Mouse (Mus musculus) T-helper 1 cell (primary cell): ENCODE results near the gene Atg7.

Experiments used
- in situ Hi-C: fragments of 300-600 bp; cut with MboI, MseI; formaldehyde crosslinking; loops from one replicate; pipeline ENCODE4 v1.15.1; 2025; ENCODE audit warnings: high pct_unique_total_duplicates

The Atg7 gene

DNA sequence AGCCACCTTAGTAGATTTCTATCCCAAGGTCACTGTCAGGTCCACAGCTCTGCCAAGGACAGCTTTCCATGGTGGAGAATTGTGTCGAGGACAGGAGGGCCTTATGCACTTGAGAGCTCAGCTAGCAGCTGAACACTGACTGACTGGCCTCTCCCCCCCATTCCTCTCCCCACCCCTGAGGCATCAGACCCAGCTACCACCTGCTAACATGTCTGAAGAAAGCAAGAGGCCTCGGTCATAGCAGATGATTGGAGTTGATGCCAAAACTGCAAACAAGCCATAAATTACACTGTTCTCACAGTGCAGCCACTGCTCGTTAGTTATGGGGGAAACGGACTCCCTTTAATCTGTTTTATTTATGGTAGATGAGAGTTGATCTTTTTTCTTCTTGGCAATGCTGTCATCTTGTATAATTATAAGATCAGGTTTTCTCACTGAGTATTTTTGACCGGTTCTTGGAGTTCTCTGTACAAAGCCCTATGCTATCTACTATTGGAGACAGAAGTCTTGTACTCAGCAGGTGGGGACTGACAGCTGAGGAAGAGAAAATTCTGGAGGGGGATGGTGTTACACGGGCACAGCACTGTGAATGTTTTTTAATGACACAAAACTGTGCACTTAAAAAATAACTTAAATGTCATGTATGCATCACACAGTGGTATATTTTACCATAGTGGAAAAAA, 171.4 kb downstream of the Atg7 start:
- in situ Hi-C loops = no loop called here

GRCm38 (mm10) chr6:114814882-114815650, 172.2 kb downstream of the Atg7 start:
- in situ Hi-C loops = no loop called here

GRCm38 (mm10) chr6:114817948-114818347, 175.1 kb downstream of the Atg7 start:
- in situ Hi-C loops = no loop called here

DNA sequence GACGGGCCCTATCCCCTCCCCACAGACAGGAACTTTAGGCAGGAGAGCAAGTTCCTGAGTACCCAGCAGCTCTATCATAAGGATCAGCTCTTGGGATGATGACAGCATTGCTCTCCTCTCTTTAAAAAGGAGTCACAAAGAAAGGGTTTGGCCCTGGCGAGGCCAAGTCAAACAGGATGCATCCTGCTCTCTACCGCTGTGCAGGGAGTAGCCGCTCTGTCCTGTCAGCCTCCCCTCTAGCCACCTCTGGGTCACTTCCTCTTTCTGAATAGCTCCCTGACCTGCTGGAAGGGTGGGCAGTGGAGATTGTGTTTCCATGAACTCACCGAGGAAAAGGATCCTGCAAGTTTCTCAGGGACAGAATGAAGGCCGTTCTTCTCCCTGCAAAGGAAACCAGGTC, 175.6 kb downstream of the Atg7 start:
- in situ Hi-C loops = no loop called here

GRCm38 (mm10) chr6:114819971-114820481, 177.1 kb downstream of the Atg7 start:
- in situ Hi-C loops = no loop called here

DNA sequence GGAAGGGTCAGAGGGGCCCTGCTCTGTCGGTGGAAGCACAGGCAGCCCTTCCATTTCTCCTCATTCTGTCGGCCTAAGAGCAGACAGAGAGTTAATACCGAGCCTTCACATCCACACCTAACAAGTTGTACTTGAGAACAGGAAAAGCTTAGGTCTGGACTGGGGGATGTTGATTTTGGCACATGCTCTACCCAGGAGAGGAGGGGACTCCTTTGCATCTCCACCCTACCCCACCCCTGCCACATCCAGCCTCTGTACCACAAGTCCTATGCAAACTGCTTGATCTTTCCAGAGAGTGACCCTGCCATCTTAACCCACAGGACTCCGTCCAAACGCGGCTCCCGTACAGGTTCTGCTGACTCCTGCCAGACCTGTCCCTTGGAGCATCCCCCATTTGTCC, 178.7 kb downstream of the Atg7 start:
- in situ Hi-C loops = no loop called here

DNA sequence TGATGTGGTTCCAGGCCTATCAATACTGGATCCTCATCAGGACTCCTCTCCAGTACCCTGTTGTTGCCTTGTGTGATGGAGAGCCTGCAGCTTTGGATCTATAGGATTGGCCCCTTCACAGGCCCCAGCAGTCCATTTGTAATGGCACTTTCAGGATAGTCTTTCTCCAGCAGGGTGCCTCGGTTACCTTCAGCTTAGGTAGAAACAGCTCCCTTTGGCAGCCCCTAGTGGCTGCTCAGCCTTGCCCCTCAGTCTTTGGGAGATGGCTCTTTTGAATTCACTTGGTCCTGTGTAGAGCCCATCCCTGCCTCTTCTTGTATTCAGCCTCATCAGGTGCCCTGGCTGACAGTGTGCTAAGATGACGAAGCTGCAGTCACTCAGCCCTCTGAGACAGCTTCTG, 184.0 kb downstream of the Atg7 start:
- in situ Hi-C loops = no loop called here

GRCm38 (mm10) chr6:114829660-114830438, 187.0 kb downstream of the Atg7 start:
- in situ Hi-C loops = no loop called here

GRCm38 (mm10) chr6:114831807-114832206, 188.9 kb downstream of the Atg7 start:
- in situ Hi-C loops = no loop called here

- in situ Hi-C loops = no loop called here
Observed at GRCm38 (mm10) chr6:114833058-114833685, 190.3 kb downstream of the Atg7 start.

DNA sequence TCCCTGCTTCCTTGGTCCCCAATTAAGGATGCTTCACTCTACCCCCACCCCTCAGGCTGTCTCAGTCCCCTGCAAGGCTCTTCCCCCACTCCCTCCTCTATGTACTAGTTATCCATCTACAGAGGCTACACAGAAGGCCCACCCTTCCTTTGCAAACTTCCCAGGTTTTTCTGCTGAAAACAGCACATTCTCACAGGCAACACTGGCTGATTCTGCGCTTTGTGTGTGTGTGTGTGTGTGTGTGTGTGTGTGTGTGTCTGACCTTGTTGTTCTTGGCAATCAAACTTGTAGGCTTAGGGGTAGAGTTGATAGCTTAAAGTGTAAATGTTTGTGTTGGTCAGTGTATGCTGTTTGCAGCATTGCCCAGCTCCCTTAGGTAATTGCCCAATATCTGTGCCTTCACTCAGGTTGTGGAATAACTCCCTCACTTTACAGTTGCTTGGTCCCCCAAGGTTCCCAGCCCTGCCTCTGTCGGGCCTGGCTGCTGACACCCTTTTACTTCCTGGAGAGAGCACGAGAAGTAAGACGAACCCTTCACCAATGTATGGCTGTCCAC, 191.0 kb downstream of the Atg7 start:
- in situ Hi-C loops = no loop called here

- in situ Hi-C loops = no loop called here
Observed at GRCm38 (mm10) chr6:114835344-114835743, 192.4 kb downstream of the Atg7 start.

DNA sequence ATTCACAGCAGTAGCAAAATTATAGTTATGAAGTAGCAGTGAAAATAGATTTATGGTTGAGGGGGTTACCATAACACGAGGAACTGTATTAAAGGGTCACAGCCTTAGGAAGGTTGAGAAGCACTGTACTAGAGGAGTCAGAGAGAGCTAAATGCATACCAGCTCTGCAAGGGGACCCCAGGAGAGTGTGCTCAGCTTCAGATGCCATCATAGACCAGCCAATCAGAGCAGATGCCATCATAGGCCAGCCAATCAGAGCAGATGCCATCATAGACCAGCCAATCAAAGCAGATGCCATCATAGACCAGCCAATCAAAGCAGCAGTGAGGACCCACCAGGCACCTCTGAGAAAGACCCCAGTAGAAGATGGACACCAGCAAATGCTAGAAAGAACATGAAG, 192.9 kb downstream of the Atg7 start:
- in situ Hi-C loops = no loop called here

- in situ Hi-C loops = no loop called here
Observed at GRCm38 (mm10) chr6:114836433-114836832, 193.5 kb downstream of the Atg7 start.

- in situ Hi-C loops = no loop called here
Observed at GRCm38 (mm10) chr6:114838872-114839271, 196.0 kb downstream of the Atg7 start.

DNA sequence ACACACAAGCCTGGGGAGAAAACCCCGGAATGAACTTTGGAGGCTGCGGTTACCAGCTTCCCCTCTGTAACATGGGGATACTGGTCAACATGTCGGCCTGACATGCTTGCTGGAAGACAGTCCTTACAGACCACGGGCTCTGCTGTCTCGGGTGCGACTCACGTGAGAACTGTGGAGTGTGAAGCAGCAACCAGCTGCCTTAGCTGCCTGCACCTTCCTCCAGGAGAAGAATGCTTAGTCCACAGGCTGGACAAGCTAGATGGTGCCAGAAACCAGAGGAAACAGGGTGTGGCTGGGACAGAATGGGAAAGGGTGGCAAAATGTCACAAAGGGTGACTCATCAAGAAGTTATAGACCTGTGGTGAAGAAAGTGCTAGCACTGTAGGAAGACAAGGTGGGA, 197.1 kb downstream of the Atg7 start:
- in situ Hi-C loops = no loop called here

DNA sequence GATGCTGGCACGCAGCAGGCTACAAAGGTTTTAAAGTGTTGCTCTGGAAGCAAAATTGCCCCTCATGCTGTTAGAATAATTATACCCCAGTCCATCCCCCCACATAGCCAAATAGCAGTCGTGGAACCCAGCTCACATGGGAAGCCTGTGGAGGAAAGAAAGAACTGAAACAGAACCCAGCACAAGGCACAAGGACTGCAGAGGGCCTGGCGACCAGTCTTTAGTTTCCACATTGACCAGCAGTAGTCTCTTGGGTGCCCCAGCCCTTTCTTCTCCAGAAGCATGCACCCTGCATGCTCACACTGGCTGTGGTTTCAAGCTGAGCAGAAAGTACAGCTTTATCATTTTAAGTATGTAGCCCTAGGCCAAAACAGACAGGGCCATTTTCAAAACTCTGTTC, 199.2 kb downstream of the Atg7 start:
- in situ Hi-C loops = no loop called here

- in situ Hi-C loops = no loop called here
Observed at GRCm38 (mm10) chr6:114842863-114843262, 200.0 kb downstream of the Atg7 start.

- in situ Hi-C loops = no loop called here
Observed at GRCm38 (mm10) chr6:114846153-114846772, 203.4 kb downstream of the Atg7 start.

GRCm38 (mm10) chr6:114847582-114848174, 204.8 kb downstream of the Atg7 start:
- in situ Hi-C loops = no loop called here

GRCm38 (mm10) chr6:114848761-114849160, 205.9 kb downstream of the Atg7 start:
- in situ Hi-C loops = no loop called here
